Mouse (Mus musculus) embryonic facial prominence, embryonic 12.5 days (tissue): ENCODE measurements around the gene Fga. TPM values are rescaled to one million over a fixed set of nuclear protein-coding genes. Genes with fewer than 3 reads are reported as not detected.

Experiments
- ATAC-seq: fragments of 200-750 bp; cut with Nextera tagmentation; 2 replicates; pipeline ENCODE4 v1.8.0; 2017; ENCODE audit not compliant: insufficient number of reproducible peaks, insufficient read depth, low FRiP score, low TSS enrichment
- H3K27ac ChIP-seq: fragments of 300-500 bp; sonication (generic); 2 replicates; pipeline ENCODE4 v1.5.1; 2016; ENCODE audit warnings: mild to moderate bottlenecking
- H3K27me3 ChIP-seq: fragments of 300-500 bp; sonication (generic); 2 replicates; pipeline ENCODE4 v1.6.1; 2016; ENCODE audit warnings: mild to moderate bottlenecking, moderate library complexity
- H3K36me3 ChIP-seq: fragments of 300-500 bp; sonication (generic); 2 replicates; pipeline ENCODE4 v1.6.1; 2016; ENCODE audit warnings: mild to moderate bottlenecking
- H3K4me1 ChIP-seq: fragments of 300-500 bp; sonication (generic); 2 replicates; pipeline ENCODE4 v1.6.1; 2016
- H3K4me2 ChIP-seq: fragments of 300-500 bp; sonication (generic); replicated peaks from 2 replicates; pipeline ENCODE4 v1.6.1; 2016; ENCODE audit warnings: mild to moderate bottlenecking, moderate library complexity
- H3K4me3 ChIP-seq: fragments of 300-500 bp; sonication (generic); 2 replicates; pipeline ENCODE4 v1.5.1; 2016; ENCODE audit warnings: mild to moderate bottlenecking
- H3K9ac ChIP-seq: fragments of 300-500 bp; sonication (generic); 2 replicates; pipeline ENCODE4 v1.6.1; 2016; ENCODE audit warnings: mild to moderate bottlenecking, moderate library complexity
- H3K9me3 ChIP-seq: fragments of 300-500 bp; sonication (generic); 2 replicates; pipeline ENCODE4 v1.6.1; 2016; ENCODE audit warnings: mild to moderate bottlenecking, moderate library complexity
- WGBS: fragments of 180-500 bp; shearing (Covaris S2); methylation state at CpG from one replicate; pipeline ENCODE4 v1.1.7; 2016; 5-methylcytosine and 5-hydroxymethylcytosine counted together
- polyA plus RNA-seq: library from polyadenylated mRNA; unstranded; fragments of >200 nt; fragmentation: Nextera tagmentation; extraction: Ambion mirVana; gene quantifications from 2 replicates; pipeline ENCODE4 v1.2.1, GENCODE M21; 2016

Gene Fga
- polyA plus RNA-seq, 1 experiment from 2014 or later: 0.06 TPM

DNA sequence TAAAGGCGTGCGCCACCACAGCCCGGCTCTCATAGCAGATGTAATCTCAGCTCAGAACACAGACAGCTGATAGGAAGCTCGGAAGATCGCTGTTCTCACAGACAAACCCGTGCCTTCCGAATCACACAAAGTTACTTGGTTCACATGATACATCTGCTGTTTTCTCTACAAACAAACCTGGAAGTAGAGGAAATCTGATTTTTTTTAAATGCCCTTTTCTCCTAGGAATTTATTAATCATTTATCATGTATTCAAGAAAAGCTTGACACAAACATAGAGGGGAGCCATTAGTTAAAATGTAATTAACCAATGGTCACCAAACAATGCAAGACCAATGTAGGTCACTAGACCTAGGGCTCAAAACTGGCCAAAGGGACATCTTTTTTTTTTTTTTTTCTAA is 21.1 kb upstream of the Fga start:
- no peak overlapping the region for H3K27ac ChIP-seq
- no peak for ATAC-seq
- 93% methylated on average over 7 of the region's 7 CpGs for WGBS
- no peak overlapping the region for H3K4me3 ChIP-seq
- no peaks in the 10 kb centered on the region for H3K9me3 ChIP-seq
- H3K4me2 ChIP-seq: no peak overlapping the region
- no peaks in the 10 kb centered on the region for H3K36me3 ChIP-seq
- H3K9ac ChIP-seq: no peak overlapping the region
- H3K27me3 ChIP-seq: no peaks in the 10 kb centered on the region
- no peaks in the 10 kb centered on the region for H3K4me1 ChIP-seq

DNA sequence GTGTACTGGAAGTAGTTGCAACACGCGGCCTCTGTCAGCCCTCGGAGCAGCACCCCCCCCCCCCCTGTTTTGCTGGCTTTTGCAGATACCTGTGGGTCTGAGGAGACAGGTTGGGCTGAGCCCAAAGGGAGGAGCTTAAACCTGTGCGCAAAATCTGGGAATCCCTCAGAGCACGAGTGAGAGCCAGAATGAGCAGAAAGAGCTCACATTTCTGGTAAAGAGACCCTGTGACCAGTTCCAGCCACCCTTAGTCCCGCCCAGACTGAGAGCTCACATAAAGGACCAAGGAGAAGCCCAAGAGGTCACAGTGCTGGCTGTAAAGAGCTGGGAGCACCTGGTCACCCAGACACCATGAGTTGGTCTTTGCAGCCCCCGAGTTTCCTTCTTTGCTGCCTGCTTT is 18.3 kb upstream of the Fga start, which contains the start of gene Fgg:
TSS of gene Fgg (plus strand) at position 168 of the 400 bp plus-strand sequence.
- no peaks in the 10 kb centered on the region for H3K36me3 ChIP-seq
- H3K4me3 ChIP-seq: no peak within 1 kb of the TSS
- no peaks in the 10 kb centered on the region for H3K9me3 ChIP-seq
- H3K27ac ChIP-seq: no peak within 1 kb of the TSS
- H3K27me3 ChIP-seq: no peaks in the 10 kb centered on the region
- no peaks in the 10 kb centered on the region for H3K4me1 ChIP-seq
- no peak within 1 kb of the TSS for H3K9ac ChIP-seq
- WGBS: 45% methylated on average over 7 of the region's 7 CpGs
- H3K4me2 ChIP-seq: no peak within 1 kb of the TSS
- ATAC-seq: no peak

DNA sequence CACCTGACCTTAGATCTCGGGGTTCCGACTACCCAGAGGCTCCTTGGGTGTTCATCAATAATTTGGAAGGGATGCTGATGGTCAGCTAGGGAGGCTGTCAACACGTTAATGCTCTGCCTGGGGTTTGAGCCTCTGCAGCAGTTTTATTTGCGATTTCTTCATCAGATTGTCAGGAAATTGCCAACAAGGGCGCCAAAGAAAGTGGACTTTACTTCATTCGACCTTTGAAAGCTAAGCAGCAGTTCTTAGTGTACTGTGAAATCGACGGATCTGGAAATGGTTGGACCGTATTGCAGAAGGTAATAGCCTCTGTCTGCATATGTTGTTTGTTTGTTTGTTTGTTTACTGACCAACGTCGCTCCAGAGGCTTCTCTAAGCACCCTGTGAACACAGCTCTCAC is 15.6 kb upstream of the Fga start:
- Histone ChIP-seq H3K27ac (no peak overlapping the region), H3K4me1 (no peaks in the 10 kb centered on the region), H3K4me3 (no peak overlapping the region), H3K36me3 (no peaks in the 10 kb centered on the region), H3K4me2 (no peak overlapping the region), H3K27me3 (no peaks in the 10 kb centered on the region), H3K9me3 (no peaks in the 10 kb centered on the region), H3K9ac (no peak overlapping the region)
- ATAC-seq: no peak
- 85% methylated on average over 11 of the region's 11 CpGs for WGBS

DNA sequence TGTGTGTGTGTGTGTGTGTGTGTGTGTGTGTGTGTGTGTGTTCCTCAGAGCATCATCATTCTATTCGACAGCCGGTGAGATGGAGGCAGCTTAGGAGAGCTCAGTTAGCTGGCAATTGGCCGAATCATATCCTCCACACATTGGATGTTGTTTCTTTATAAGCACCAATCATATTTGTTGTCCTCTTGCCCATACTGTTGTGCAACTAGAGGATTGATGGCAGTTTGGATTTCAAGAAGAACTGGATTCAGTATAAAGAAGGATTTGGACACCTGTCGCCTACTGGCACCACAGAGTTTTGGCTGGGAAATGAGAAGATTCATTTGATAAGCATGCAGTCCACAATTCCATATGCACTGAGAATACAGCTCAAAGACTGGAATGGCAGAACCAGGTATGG is 14.7 kb upstream of the Fga start:
- H3K4me1 ChIP-seq: no peaks in the 10 kb centered on the region
- no peaks in the 10 kb centered on the region for H3K36me3 ChIP-seq
- no peak overlapping the region for H3K9ac ChIP-seq
- no peaks in the 10 kb centered on the region for H3K9me3 ChIP-seq
- ATAC-seq: no peak
- H3K4me3 ChIP-seq: no peak overlapping the region
- 88% methylated on average over 4 of the region's 4 CpGs for WGBS
- H3K27me3 ChIP-seq: no peaks in the 10 kb centered on the region
- no peak overlapping the region for H3K4me2 ChIP-seq
- no peak overlapping the region for H3K27ac ChIP-seq

DNA sequence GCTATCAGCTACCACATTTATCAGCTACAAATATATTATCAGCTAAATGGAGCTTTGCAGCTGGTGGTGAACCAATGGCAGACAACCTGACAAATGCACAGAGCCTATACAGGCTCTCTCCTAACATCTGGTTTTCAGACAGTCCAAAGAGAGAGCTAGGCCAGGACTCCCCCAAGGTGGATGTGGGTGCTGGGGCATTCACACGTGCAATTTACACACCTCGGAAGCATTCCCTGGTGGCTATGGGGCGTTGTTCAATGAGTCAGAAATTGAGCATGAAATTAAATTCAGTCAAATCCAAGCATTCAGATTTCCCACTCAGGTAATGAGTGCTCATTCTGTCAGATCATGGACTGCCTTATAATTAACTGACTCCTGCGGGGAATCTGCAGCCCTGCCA is 14.3 kb upstream of the Fga start:
- H3K27me3 ChIP-seq: no peaks in the 10 kb centered on the region
- H3K27ac ChIP-seq: no peak overlapping the region
- no peak overlapping the region for H3K4me2 ChIP-seq
- 61% methylated on average over 4 of the region's 4 CpGs for WGBS
- no peaks in the 10 kb centered on the region for H3K4me1 ChIP-seq
- no peak for ATAC-seq
- no peak overlapping the region for H3K9ac ChIP-seq
- no peaks in the 10 kb centered on the region for H3K36me3 ChIP-seq
- no peak overlapping the region for H3K4me3 ChIP-seq
- H3K9me3 ChIP-seq: no peaks in the 10 kb centered on the region

DNA sequence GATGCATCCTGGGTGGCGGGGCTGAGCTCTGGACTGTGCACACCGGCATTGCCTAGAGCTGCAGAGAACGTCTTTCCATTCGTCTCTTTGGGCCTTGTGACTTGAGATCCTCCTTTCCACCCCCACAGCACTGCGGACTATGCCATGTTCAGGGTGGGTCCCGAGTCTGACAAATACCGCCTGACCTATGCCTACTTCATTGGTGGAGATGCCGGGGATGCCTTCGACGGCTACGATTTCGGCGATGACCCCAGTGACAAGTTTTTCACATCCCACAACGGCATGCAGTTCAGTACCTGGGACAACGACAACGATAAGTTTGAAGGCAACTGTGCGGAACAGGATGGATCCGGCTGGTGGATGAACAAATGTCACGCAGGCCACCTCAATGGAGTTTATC is 13.2 kb upstream of the Fga start:
- Histone ChIP-seq H3K4me2 (no peak overlapping the region), H3K4me3 (no peak overlapping the region), H3K27me3 (no peaks in the 10 kb centered on the region), H3K4me1 (no peaks in the 10 kb centered on the region), H3K36me3 (no peaks in the 10 kb centered on the region), H3K9me3 (no peaks in the 10 kb centered on the region), H3K9ac (no peak overlapping the region), H3K27ac (no peak overlapping the region)
- no peak for ATAC-seq
- 93% methylated on average over 19 of the region's 19 CpGs for WGBS

DNA sequence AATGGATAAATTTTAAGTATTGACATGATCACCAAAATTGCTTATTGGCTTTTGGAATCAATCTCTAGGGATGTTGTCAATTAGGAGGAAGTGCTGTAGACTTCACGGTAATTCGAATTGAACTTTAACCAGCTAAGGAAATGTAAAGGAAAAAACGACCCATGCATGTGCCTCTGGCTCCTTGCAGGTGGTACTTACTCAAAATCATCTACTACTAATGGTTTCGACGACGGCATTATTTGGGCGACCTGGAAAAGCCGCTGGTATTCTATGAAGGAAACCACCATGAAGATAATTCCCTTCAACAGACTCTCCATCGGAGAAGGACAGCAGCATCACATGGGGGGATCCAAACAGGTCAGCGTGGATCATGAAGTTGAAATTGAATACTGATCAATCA is 11.9 kb upstream of the Fga start:
- Histone ChIP-seq H3K27me3 (no peaks in the 10 kb centered on the region), H3K4me2 (no peak overlapping the region), H3K9ac (no peak overlapping the region), H3K27ac (no peak overlapping the region), H3K9me3 (no peaks in the 10 kb centered on the region), H3K4me3 (no peak overlapping the region), H3K36me3 (no peaks in the 10 kb centered on the region), H3K4me1 (no peaks in the 10 kb centered on the region)
- 83% methylated on average over 10 of the region's 10 CpGs for WGBS
- ATAC-seq: no peak

DNA sequence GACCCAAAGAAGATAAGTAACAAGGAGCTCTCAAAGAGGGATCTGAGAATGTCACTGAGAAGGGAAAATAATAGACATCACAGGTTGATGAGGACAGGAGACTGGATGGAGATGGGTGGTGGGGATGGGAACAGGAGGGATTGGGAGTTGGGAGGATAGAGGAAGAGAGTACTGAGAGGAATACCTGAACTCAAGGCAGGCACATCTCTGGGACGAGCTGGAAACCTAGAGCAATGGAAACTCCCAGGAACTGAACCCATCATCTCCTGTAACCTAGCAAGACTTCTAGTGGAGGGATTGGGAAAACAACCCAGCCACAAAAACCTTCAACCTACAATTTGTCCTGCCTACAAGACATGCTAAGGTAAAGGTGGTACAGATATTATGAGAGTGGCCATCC is 9.6 kb upstream of the Fga start:
- Histone ChIP-seq H3K9ac (no peak overlapping the region), H3K27ac (no peak overlapping the region), H3K4me3 (no peak overlapping the region), H3K4me1 (no peaks in the 10 kb centered on the region), H3K27me3 (no peaks in the 10 kb centered on the region), H3K9me3 (no peaks in the 10 kb centered on the region), H3K4me2 (no peak overlapping the region), H3K36me3 (no peaks in the 10 kb centered on the region)
- ATAC-seq: no peak
- WGBS: 67% methylated on average over 1 of the region's 1 CpGs

DNA sequence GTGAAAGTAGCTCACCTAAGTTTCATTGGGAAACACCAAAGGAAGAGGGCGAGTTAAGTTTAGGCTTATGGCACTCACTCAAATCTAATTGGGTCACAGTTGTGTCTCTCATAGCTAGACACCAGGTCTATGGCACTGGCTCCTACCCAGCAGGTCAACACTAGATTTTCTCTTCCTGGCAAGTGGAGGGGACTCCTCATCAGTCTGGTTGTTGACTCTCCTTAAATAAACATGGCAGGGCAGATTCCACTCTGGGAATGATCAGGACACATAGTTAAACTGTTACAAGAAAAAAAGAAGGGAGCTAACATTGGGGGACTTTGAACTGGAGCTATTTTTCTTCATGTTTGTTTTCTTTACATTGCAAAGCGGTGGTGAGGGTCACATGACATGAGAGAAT is 5.5 kb upstream of the Fga start:
- 87% methylated on average over 2 of the region's 2 CpGs for WGBS
- no peaks in the 10 kb centered on the region for H3K36me3 ChIP-seq
- H3K4me1 ChIP-seq: no peaks in the 10 kb centered on the region

DNA sequence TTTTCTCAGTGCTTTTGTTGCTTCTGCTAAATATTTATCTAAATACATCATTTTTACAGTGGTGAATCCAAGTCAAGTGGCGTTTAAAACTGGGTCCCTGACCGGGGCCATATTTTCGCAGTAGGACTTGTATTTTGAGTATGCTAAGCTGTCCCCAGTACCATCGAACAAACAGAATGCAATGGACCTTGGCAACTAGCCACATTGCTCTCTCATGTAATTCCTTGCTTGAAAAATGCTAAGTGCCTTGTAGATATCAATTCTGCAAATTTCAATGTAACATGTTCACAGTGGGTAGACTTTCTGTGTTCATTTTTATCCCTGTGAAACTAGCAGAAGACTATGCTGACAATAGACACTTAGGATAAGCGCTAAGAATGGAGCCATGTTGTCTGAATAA is 4.7 kb upstream of the Fga start:
- no peaks in the 10 kb centered on the region for H3K4me1 ChIP-seq
- no peak overlapping the region for H3K4me2 ChIP-seq
- no peaks in the 10 kb centered on the region for H3K36me3 ChIP-seq
- WGBS: 92% methylated on average over 5 of the region's 5 CpGs
- no peak overlapping the region for H3K4me3 ChIP-seq
- ATAC-seq: no peak
- no peak overlapping the region for H3K27ac ChIP-seq
- no peaks in the 10 kb centered on the region for H3K9me3 ChIP-seq
- no peak overlapping the region for H3K9ac ChIP-seq
- no peaks in the 10 kb centered on the region for H3K27me3 ChIP-seq

More for the DNA sequence above, 5.5 kb upstream of the Fga start:
- Histone ChIP-seq H3K4me3 (no peak overlapping the region), H3K9ac (no peak overlapping the region), H3K27me3 (no peaks in the 10 kb centered on the region), H3K27ac (no peak overlapping the region), H3K9me3 (no peaks in the 10 kb centered on the region), H3K4me2 (no peak overlapping the region)
- no peak for ATAC-seq

DNA sequence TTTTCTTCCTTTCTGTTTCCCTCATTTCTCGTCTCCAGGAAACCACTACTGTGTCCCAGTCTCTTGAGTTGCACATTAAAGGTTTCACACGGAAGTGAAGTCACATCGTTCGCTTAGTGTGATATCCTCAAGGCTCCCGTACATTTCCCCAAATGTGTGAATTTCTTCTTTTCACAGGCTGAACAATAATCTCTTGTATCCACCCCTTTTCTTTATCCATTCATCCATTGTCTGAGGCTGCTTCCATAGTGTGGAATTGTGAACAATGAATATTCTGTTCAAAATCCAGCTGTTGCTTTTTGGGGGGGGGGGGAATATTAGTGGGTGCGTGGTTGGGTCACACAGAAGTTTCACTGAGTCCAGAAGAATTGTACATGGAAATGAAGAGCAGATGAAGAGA is 840 bp upstream of the Fga start:
- no peak overlapping the region for H3K4me2 ChIP-seq
- no peaks in the 10 kb centered on the region for H3K4me1 ChIP-seq
- 71% methylated on average over 6 of the region's 6 CpGs for WGBS
- H3K9me3 ChIP-seq: no peaks in the 10 kb centered on the region
- no peak overlapping the region for H3K27ac ChIP-seq
- H3K4me3 ChIP-seq: no peak overlapping the region
- no peak overlapping the region for H3K9ac ChIP-seq
- H3K27me3 ChIP-seq: no peaks in the 10 kb centered on the region
- ATAC-seq: no peak
- no peaks in the 10 kb centered on the region for H3K36me3 ChIP-seq

DNA sequence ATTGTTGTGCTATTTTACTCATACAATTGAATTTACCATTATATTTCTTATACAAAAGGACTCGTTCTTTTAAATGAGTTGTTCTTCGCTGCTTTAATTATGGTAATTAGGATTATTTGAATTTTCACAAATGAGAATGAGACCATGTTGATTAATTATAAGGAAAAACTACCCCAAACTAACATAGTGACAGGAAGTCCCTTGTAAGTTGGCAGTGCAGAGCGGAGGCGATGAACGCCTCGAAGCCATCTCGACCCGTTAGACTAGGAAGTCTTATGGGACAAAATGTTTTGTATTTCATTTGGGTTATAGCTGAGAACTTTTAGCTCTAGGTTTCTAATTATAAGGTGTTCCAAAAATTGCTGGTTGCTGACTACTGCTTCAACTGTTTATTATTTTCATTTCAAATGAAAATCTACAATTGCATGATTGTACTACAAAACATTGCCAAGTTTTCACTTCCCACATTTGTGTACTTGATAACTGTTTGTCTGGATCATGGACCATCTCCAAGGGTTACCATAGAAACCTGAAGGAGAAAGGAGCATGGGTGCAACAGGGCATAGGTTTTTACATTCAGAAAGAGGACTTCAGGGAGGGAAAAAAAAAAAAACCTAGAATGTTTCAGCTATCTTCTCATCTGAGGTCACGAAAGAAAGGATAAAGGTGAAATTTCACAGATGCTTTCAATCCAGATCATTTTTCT is 1.8 kb downstream of the Fga start:
- WGBS: 85% methylated on average over 9 of the region's 9 CpGs
- no peak overlapping the region for H3K4me3 ChIP-seq
- no peak overlapping the region for H3K27ac ChIP-seq
- H3K9me3 ChIP-seq: no peaks in the 10 kb centered on the region
- no peaks in the 10 kb centered on the region for H3K36me3 ChIP-seq
- no peaks in the 10 kb centered on the region for H3K27me3 ChIP-seq
- ATAC-seq: no peak
- H3K4me1 ChIP-seq: no peaks in the 10 kb centered on the region
- no peak overlapping the region for H3K4me2 ChIP-seq
- no peak overlapping the region for H3K9ac ChIP-seq

DNA sequence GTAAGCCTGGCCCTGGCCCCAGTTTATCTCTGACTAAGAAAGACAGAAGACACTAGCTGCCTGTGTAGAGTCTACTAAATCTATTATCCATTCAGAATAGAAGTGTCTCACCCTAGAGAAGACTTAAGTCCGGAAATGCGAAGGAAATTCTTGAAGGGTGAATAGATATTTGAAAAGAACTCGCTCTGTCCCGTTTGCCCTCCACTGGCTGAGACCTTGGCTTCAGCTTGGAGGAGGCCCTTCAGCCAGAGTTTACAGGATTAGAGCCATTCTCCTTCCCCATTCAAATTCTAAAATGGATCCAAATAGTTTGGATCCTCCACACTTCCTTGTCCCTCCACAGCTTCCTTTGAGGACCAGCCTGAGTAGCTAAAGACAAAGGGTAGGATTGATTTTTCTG is 4.5 kb downstream of the Fga start:
- Histone ChIP-seq H3K4me3 (no peak overlapping the region), H3K4me1 (0 out of 2 replicates have a peak, but pooled peaks cover 6% of the 10 kb centered on the region), H3K36me3 (no peaks in the 10 kb centered on the region), H3K9ac (no peak overlapping the region), H3K27ac (no peak overlapping the region), H3K4me2 (no peak overlapping the region), H3K9me3 (no peaks in the 10 kb centered on the region), H3K27me3 (peaks cover 2% of the 10 kb centered on the region; the same call in 1 of the 2 replicates)
- no peak for ATAC-seq
- 83% methylated on average over 4 of the region's 4 CpGs for WGBS
